Mouse (Mus musculus) erythroblast, embryonic 14.5 days (primary cell): ENCODE data around the gene Usp30.

Experiments used
- GATA1 ChIP-seq: IDR thresholded peaks from 2 replicates; pipeline ENCODE4 v1.6.1; 2012; ENCODE audit warnings: low read length, inconsistent platforms, mixed read lengths
- TAL1 ChIP-seq: IDR thresholded peaks from 3 replicates; pipeline ENCODE4 v1.6.1; 2012; ENCODE audit warnings: low read length, inconsistent platforms, mixed read lengths

GRCm38 (mm10) chr5:114119806-114120205, 54.5 kb downstream of the Usp30 start:
- no peak for TF ChIP-seq TAL1
- TF ChIP-seq GATA1: no peak
